Mouse (Mus musculus) embryonic facial prominence, embryonic 15.5 days (tissue): ENCODE measurements around the gene Msh5. TPM values are rescaled to one million over a fixed set of nuclear protein-coding genes. Genes with fewer than 3 reads are reported as not detected.

ENCODE experiments used
- ATAC-seq: fragments of 200-750 bp; cut with Nextera tagmentation; 2 replicates; pipeline ENCODE4 v1.8.0; 2017; ENCODE audit warnings: low read depth, moderate TSS enrichment; ENCODE audit not compliant: insufficient number of reproducible peaks, low FRiP score, low TSS enrichment
- H3K27ac ChIP-seq: fragments of 300-500 bp; sonication (generic); replicated peaks from 2 replicates; pipeline ENCODE4 v1.5.1; 2015; ENCODE audit warnings: mild to moderate bottlenecking, inconsistent platforms
- H3K27me3 ChIP-seq: fragments of 300-500 bp; sonication (generic); 2 replicates; pipeline ENCODE4 v1.6.1; 2015; ENCODE audit warnings: inconsistent platforms
- H3K36me3 ChIP-seq: fragments of 300-500 bp; sonication (generic); 2 replicates; pipeline ENCODE4 v1.6.1; 2015; ENCODE audit warnings: mild to moderate bottlenecking, inconsistent platforms
- H3K4me1 ChIP-seq: fragments of 300-500 bp; sonication (generic); 2 replicates; pipeline ENCODE4 v1.6.1; 2015; ENCODE audit warnings: inconsistent platforms
- H3K4me2 ChIP-seq: fragments of 300-500 bp; sonication (generic); replicated peaks from 2 replicates; pipeline ENCODE4 v1.6.1; 2015; ENCODE audit warnings: mild to moderate bottlenecking, inconsistent platforms
- H3K4me3 ChIP-seq: fragments of 300-500 bp; sonication (generic); replicated peaks from 2 replicates; pipeline ENCODE4 v1.5.1; 2015; ENCODE audit warnings: mild to moderate bottlenecking, inconsistent platforms
- H3K9ac ChIP-seq: fragments of 300-500 bp; sonication (generic); 2 replicates; pipeline ENCODE4 v1.6.1; 2015; ENCODE audit warnings: inconsistent platforms
- H3K9me3 ChIP-seq: fragments of 300-500 bp; sonication (generic); replicated peaks from 2 replicates; pipeline ENCODE4 v1.6.1; 2016; ENCODE audit warnings: inconsistent platforms
- WGBS: fragments of 180-500 bp; shearing (Covaris S2); methylation state at CpG from one replicate; pipeline ENCODE4 v1.1.7; 2015; 5-methylcytosine and 5-hydroxymethylcytosine counted together
- polyA plus RNA-seq: library from polyadenylated mRNA; unstranded; fragments of >200 nt; fragmentation: Nextera tagmentation; extraction: Ambion mirVana; gene quantifications from 2 replicates; pipeline ENCODE4 v1.2.1, GENCODE M21; 2015

Gene Msh5
- polyA plus RNA-seq, 1 experiment from 2014 or later, result 5.4 TPM

DNA sequence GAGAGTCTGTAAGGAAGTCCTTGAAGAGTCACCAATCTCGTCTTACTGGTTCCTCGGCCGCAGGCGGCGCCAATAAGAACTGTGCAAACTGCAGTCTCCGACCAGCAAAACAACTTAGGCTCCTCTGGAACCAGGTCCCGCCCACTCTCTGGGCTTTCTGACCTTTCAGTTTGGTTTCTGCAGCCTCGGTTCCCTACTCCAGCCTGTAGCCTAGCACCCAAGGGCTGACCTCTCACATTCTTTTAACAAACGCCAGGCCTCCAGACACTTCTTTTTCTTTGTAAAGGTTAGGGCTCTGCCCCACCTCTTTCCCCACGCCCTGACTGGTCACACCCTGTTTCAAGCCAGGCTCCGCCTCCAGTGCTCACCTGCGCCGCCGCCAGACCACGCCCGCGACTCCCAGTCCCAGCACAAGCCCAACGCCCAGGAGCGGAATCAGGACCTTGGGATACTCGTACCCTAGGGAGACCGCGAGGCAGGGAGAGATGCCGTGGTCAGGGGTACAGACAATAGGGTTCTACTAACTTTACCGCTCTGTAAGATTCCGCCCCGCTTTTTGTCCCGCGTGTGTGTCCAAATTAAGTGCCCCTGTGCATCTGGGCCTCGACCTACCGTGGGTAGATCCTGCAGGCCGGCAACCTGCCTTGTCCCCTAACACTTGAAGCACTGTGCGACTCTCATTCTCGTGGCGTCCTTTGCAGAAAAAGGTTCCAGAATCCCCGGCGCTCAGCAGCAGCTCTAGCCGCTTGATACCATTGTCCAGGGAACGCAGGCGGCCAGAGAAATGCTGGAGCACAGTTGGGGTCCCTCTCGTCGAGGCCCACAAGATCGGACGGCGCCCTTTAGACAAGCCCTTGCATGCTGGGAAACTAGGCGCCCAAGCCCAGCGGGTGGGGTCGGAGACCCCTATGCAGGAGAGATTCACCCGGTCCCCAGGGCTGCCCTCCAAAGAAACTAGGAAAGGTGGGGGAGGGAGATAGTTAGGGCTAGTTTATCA lies 18.7 kb upstream of the Msh5 start, which contains the start of gene Ly6g6c:
Ly6g6c (plus strand) TSS at position 438 of the 997 bp plus-strand sequence.
- peaks cover 27% of the 10 kb centered on the region for H3K36me3 ChIP-seq
- H3K4me1 ChIP-seq, result peaks cover 30% of the 10 kb centered on the region
- H3K4me2 ChIP-seq, result peak within 1 kb of the TSS; percentile 54
- peak within 1 kb of the TSS; percentile 80 for H3K27ac ChIP-seq
- H3K4me3 ChIP-seq, result peak within 1 kb of the TSS; percentile 41
- H3K9ac ChIP-seq, result 0 out of 2 replicates have a peak within 1 kb of the TSS, but pooled peaks have one; percentile 26
- no peaks in the 10 kb centered on the region for H3K9me3 ChIP-seq
- H3K27me3 ChIP-seq, result peaks cover 22% of the 10 kb centered on the region; the same call in 1 of the 2 replicates
- 3% methylated on average over 48 of the region's 48 CpGs for WGBS
- peak; percentile 48; the same call in 1 of the 2 replicates for ATAC-seq

DNA sequence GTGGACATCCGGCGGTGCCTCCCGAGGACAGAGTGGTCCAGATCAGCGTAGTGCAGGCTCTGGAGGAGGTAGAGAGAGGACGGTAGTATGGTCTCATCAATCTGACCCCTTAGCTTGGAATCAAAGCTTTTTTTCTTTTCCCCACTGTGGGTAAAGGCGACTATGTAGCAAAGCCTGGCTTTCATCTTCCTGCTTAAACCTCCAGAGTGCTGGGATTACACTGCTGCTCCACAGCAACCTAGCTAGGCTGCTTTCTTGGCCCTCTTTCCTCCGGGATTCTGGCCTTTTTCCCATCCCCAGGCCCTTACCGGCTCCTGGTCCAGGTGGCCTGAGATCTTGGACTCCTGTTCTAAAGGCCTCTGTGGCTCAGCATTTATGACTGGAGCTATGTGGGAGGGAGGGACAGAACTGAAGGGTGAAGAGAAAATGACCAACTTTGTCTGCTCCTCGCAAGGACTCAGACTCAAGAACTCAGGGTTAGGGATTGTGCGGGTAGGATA lies 17.9 kb upstream of the Msh5 start:
- Histone ChIP-seq H3K9ac (no peak overlapping the region), H3K4me1 (peaks cover 37% of the 10 kb centered on the region), H3K4me3 (peak overlapping the region; percentile 41), H3K36me3 (peaks cover 27% of the 10 kb centered on the region), H3K4me2 (peak overlapping the region; percentile 54), H3K9me3 (no peaks in the 10 kb centered on the region), H3K27me3 (peaks cover 22% of the 10 kb centered on the region; the same call in 1 of the 2 replicates), H3K27ac (peak overlapping the region; percentile 68)
- no peak for ATAC-seq
- WGBS, result 28% methylated on average over 10 of the region's 10 CpGs

DNA sequence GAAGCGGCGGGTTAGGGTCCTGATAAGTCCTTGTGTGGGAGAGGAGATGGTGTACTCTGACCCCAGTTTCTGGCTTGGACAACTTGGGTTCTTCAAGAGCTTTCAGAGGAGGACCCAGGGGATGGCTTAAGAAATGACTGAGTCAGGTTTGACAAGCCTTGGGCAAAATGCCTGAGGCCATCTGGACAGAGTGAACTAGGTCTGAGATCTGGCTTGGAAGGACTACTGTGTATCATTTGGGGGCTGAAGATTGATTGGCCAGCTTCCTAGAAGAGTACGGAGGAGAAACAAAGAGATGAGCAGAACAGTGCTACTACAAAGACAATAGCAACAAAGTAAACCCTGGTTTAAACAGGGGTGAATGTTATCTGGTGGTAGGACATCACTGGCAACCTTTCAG lies 16.9 kb upstream of the Msh5 start:
- H3K4me1 ChIP-seq, result peaks cover 42% of the 10 kb centered on the region
- H3K4me3 ChIP-seq, result no peak overlapping the region
- peaks cover 27% of the 10 kb centered on the region for H3K36me3 ChIP-seq
- no peak for ATAC-seq
- 0 out of 2 replicates have a peak overlapping the region, but pooled peaks have one; percentile 68 for H3K27ac ChIP-seq
- no peak overlapping the region for H3K9ac ChIP-seq
- no peaks in the 10 kb centered on the region for H3K9me3 ChIP-seq
- 94% methylated on average over 3 of the region's 3 CpGs for WGBS
- H3K27me3 ChIP-seq, result peaks cover 22% of the 10 kb centered on the region; the same call in 1 of the 2 replicates
- H3K4me2 ChIP-seq, result no peak overlapping the region

DNA sequence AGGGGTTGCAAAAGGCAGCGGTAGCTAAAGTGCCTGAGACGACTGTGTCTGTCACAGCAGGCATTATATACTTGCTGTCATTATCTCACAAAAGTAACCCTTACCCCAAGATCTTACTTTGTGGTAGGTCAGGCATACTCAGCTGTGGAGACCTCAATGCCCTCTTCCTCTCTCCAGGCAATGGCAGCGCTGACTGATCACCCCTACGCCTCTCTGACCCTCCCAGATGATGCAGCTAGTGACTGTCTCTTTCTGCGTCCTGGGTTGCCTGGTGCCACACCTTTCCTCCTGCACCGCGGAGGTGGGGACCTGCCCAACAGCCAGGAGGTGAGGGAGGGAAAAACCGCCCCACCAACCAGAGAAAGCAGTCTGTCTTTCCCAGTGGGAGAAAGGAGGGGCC lies 14.8 kb upstream of the Msh5 start:
- Histone ChIP-seq H3K4me1 (peaks cover 46% of the 10 kb centered on the region), H3K9me3 (no peaks in the 10 kb centered on the region), H3K4me2 (peak overlapping the region; percentile 79; the same call in 1 of the 2 replicates), H3K27ac (0 out of 2 replicates have a peak overlapping the region, but pooled peaks have one; percentile 17), H3K36me3 (peaks cover 36% of the 10 kb centered on the region), H3K9ac (no peak overlapping the region), H3K4me3 (no peak overlapping the region), H3K27me3 (peaks cover 15% of the 10 kb centered on the region; the same call in 1 of the 2 replicates)
- no peak for ATAC-seq
- 71% methylated on average over 8 of the region's 8 CpGs for WGBS

DNA sequence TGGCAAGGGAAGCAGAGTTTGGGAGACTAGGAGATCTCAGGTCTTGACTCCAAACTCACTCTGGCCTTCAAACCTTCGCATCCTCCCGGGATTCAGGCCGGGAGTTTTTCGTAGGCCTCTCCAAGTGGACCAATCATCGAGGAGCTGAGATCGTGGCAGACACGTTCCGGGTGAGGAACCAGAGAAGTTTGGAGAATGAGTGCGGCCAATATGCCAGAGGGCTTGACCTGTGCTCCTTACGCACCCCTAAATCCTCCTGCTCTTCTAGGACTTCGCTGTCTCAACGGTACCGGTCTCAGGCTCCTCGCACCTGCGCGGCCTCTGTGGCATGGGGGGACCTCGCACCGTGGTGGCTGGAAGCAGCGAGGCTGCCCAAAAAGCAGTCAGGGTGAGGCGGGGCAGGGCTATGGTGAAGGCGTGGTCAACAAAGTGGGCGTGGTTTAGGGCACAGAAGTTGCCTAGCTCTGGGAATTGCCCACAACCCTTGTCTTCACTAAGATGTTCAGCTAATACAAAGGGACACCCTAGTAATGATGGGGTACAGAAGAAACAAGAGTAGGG lies 14.3 kb upstream of the Msh5 start:
- no peak for ATAC-seq
- 56% methylated on average over 22 of the region's 22 CpGs for WGBS
- H3K4me2 ChIP-seq, result peak overlapping the region; percentile 79
- H3K4me1 ChIP-seq, result peaks cover 46% of the 10 kb centered on the region
- peak overlapping the region; percentile 74 for H3K4me3 ChIP-seq
- H3K9ac ChIP-seq, result peak overlapping the region; percentile 81; the same call in 1 of the 2 replicates
- peaks cover 41% of the 10 kb centered on the region for H3K36me3 ChIP-seq
- H3K9me3 ChIP-seq, result no peaks in the 10 kb centered on the region
- peaks cover 12% of the 10 kb centered on the region; the same call in 1 of the 2 replicates for H3K27me3 ChIP-seq
- 0 out of 2 replicates have a peak overlapping the region, but pooled peaks have one; percentile 95 for H3K27ac ChIP-seq

DNA sequence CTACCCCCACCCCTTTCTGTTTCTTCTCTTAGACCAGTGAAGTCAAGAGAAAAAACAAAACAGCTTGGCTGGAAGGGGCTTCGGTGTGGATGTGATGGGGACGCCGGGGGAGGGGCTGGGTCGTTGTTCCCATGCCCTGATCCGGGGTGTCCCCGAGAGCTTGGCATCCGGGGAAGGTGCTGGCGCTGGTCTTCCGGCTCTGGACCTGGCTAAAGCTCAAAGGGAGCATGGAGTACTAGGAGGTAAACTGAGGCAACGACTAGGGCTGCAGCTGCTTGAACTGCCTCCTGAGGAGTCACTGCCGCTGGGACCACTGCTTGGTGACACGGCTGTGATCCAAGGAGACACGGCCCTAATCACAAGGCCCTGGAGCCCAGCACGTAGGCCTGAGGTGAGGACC lies 13.5 kb upstream of the Msh5 start:
- WGBS, result 20% methylated on average over 14 of the region's 14 CpGs
- ATAC-seq, result no peak
- peaks cover 39% of the 10 kb centered on the region for H3K4me1 ChIP-seq
- peak overlapping the region; percentile 95; the same call in 1 of the 2 replicates for H3K27ac ChIP-seq
- H3K4me2 ChIP-seq, result peak overlapping the region; percentile 79
- peaks cover 7% of the 10 kb centered on the region; the same call in 1 of the 2 replicates for H3K27me3 ChIP-seq
- H3K36me3 ChIP-seq, result peaks cover 48% of the 10 kb centered on the region
- peak overlapping the region; percentile 74 for H3K4me3 ChIP-seq
- H3K9me3 ChIP-seq, result no peaks in the 10 kb centered on the region
- peak overlapping the region; percentile 81 for H3K9ac ChIP-seq

DNA sequence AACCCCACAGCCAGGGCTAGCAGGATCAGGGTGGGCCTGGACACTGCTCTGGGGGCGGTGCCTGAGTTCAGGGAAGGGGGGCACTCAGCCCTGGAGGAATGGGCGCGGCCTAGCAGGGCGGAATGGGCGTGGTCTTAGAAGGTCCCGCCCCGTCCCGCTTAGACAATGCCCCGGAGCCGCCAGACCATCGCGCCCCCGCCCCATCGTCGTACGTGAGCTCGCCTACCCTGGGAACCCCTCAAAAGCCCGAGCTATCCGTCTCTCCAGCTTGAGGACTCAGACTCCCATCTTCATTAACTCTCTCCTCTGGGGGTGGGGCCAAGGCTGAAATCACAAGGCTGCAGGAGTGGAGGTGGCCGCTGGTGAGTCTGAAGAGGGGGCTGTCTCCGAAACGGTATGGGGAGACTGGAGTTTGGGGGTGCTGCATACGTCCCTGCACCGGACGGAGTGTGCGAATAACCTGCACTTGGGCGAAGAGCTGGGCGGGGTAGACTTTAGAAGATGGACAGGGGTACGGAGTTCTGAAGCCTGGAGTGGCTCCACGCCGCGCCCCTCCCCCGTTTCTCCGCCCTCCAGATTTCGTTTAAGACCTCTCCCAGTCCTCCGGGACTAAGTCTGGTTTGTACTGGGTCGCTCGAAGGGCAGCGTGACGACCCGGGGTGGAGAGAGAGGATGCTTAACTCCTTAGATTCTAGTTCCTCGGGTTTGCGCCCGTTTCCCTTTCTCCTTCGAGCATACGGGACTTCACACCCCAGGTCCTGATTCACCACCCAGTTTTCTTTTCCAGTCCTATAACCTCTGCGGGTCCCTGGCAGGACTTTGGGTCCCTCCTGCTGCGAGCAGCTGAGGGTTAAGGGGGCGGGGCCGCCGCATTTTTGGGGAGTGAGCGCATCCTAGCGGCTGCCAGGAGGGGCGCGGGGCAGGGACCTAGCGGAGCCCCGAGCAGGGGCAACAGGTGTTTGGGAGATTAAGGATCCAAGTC lies 12.7 kb upstream of the Msh5 start, which contains the start of gene Ddah2:
Ddah2 (plus strand) TSS at position 125 of the 982 bp plus-strand sequence.
- Histone ChIP-seq H3K9ac (peak within 1 kb of the TSS; percentile 81), H3K9me3 (no peaks in the 10 kb centered on the region), H3K36me3 (peaks cover 54% of the 10 kb centered on the region), H3K27ac (peak within 1 kb of the TSS; percentile 95), H3K4me2 (peak within 1 kb of the TSS; percentile 79), H3K4me1 (peaks cover 31% of the 10 kb centered on the region), H3K4me3 (peak within 1 kb of the TSS; percentile 74), H3K27me3 (0 out of 2 replicates have a peak, but pooled peaks cover 6% of the 10 kb centered on the region)
- peak; percentile 93 for ATAC-seq
- 0% methylated on average over 57 of the region's 57 CpGs for WGBS

DNA sequence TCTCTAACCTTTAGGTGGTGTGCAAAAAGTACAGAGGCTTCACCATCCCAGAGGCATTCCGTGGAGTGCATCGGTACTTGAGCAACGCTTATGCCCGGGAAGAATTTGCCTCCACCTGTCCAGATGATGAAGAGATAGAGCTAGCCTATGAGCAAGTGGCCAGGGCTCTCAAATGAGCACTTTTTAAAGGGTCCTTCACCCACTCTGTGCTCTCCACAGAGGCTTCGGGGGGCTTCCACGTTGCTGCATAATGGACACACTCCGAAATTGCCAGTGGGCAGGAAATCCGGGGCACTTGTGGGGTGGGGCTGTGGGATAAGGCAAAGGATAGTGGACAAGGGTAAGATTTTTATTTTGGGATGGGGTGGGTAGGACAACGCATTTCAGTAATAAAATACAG lies 11.8 kb upstream of the Msh5 start:
- ATAC-seq, result no peak
- H3K4me2 ChIP-seq, result peak overlapping the region; percentile 79; the same call in 1 of the 2 replicates
- peaks cover 62% of the 10 kb centered on the region for H3K36me3 ChIP-seq
- peaks cover 30% of the 10 kb centered on the region for H3K4me1 ChIP-seq
- H3K9ac ChIP-seq, result no peak overlapping the region
- WGBS, result 51% methylated on average over 9 of the region's 9 CpGs
- H3K27ac ChIP-seq, result peak overlapping the region; percentile 95; the same call in 1 of the 2 replicates
- H3K9me3 ChIP-seq, result no peaks in the 10 kb centered on the region
- peak overlapping the region; percentile 74 for H3K4me3 ChIP-seq
- no peaks in the 10 kb centered on the region for H3K27me3 ChIP-seq

DNA sequence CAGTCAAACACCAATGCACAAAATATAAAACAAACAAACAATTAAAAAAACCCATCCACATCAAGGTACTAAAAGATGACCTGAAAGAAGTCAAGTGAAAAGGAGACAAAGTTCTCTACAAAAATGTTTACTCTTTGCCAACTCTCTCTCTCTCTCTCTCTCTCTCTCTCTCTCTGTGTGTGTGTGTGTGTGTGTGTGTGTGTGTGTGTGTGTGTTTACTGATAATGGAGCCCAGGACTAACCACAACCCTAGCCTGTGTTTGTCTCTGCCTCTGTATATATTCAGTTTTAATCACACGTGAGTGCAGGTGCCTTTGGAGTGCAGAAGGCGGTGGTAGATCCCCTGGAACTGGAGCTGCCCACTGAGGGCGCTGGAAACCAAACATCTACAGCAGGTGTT lies 10.5 kb upstream of the Msh5 start:
- no peak for ATAC-seq

More for the DNA sequence above, 10.5 kb upstream of the Msh5 start:
- no peak overlapping the region for H3K4me3 ChIP-seq
- WGBS, result 75% methylated on average over 3 of the region's 3 CpGs
- H3K27me3 ChIP-seq, result no peaks in the 10 kb centered on the region
- H3K27ac ChIP-seq, result no peak overlapping the region
- no peak overlapping the region for H3K4me2 ChIP-seq
- no peaks in the 10 kb centered on the region for H3K9me3 ChIP-seq
- peaks cover 63% of the 10 kb centered on the region for H3K36me3 ChIP-seq
- no peak overlapping the region for H3K9ac ChIP-seq
- H3K4me1 ChIP-seq, result peaks cover 40% of the 10 kb centered on the region
